Mouse (Mus musculus) CD4-positive, CD25-positive, alpha-beta regulatory T cell, adult 9 weeks (primary cell): ENCODE data around the gene Usp17le. TPM values are rescaled to one million over a fixed set of nuclear protein-coding genes. Genes with fewer than 3 reads are reported as not detected.

Experiments
- polyA plus RNA-seq: library from polyadenylated mRNA; unstranded; fragments of 100-300 nt; shearing (Covaris generic); gene quantifications from one replicate; pipeline ENCODE4 v1.2.1, GENCODE M21; 2017

Usp17le gene
- not detected for polyA plus RNA-seq

DNA sequence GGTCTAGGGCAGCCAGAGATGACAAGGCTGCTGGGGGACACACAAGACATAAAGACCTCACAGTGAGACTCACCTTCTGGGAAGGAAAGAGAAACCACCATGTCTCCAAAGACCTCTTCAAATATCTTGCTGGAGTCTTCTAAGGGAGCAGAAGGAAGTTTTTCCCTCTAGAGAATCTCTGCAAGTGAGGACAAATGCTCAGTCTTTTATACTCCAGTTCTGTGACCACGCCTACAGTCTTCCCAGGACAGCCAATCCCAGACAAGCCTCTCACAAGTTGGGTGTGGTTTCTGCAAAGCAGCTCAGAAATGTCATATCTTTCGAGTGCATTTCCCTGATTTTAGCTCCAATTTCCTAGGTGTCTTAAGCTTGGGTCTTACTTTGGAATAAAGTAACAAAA is at the start of gene Usp17le:
Gene Usp17le (minus strand): TSS at position 101 of the 400 bp plus-strand sequence.

Other genes with a start within 250 kb of the Usp17le start
- not detected for gene Olfr651, start 227.3 kb downstream of the Usp17le start, polyA plus RNA-seq
- gene Olfr652, start 216.6 kb downstream of the Usp17le start, polyA plus RNA-seq = not detected
- not detected for gene Olfr653, start 200.2 kb downstream of the Usp17le start, polyA plus RNA-seq
- not detected for gene Olfr654, start 190.4 kb downstream of the Usp17le start, polyA plus RNA-seq
- not detected for gene Olfr655, start 175.7 kb downstream of the Usp17le start, polyA plus RNA-seq
- gene Olfr656, start 163.5 kb downstream of the Usp17le start, polyA plus RNA-seq = not detected
- not detected for gene Olfr657, start 152.7 kb downstream of the Usp17le start, polyA plus RNA-seq
- not detected for gene Olfr658, start 130.2 kb downstream of the Usp17le start, polyA plus RNA-seq
- not detected for gene Olfr659, start 110.7 kb downstream of the Usp17le start, polyA plus RNA-seq
- not detected for gene Olfr661, start 91.0 kb downstream of the Usp17le start, polyA plus RNA-seq
- gene Usp17lb, start 65.1 kb upstream of the Usp17le start, polyA plus RNA-seq = not detected
- not detected for gene Usp17la, start 79.5 kb upstream of the Usp17le start, polyA plus RNA-seq
- gene Olfr665, start 100.6 kb upstream of the Usp17le start, polyA plus RNA-seq = not detected
- gene Olfr666, start 118.5 kb upstream of the Usp17le start, polyA plus RNA-seq = not detected
- gene Olfr667, start 144.0 kb upstream of the Usp17le start, polyA plus RNA-seq = not detected
- not detected for gene Olfr668, start 150.6 kb upstream of the Usp17le start, polyA plus RNA-seq
- not detected for gene Olfr669, start 156.8 kb upstream of the Usp17le start, polyA plus RNA-seq
- gene Olfr670, start 185.2 kb upstream of the Usp17le start, polyA plus RNA-seq = not detected
- not detected for gene Olfr671, start 201.7 kb upstream of the Usp17le start, polyA plus RNA-seq
- gene Olfr672, start 224.6 kb upstream of the Usp17le start, polyA plus RNA-seq = not detected